Mouse (Mus musculus): ENCODE results near the gene Gm13889. TPM values are rescaled to one million over a fixed set of nuclear protein-coding genes. Genes with fewer than 3 reads are reported as not detected.

Gene Gm13889
- total and polyA plus RNA-seq, 2 experiments = 0.46 to 4.3 TPM

DNA sequence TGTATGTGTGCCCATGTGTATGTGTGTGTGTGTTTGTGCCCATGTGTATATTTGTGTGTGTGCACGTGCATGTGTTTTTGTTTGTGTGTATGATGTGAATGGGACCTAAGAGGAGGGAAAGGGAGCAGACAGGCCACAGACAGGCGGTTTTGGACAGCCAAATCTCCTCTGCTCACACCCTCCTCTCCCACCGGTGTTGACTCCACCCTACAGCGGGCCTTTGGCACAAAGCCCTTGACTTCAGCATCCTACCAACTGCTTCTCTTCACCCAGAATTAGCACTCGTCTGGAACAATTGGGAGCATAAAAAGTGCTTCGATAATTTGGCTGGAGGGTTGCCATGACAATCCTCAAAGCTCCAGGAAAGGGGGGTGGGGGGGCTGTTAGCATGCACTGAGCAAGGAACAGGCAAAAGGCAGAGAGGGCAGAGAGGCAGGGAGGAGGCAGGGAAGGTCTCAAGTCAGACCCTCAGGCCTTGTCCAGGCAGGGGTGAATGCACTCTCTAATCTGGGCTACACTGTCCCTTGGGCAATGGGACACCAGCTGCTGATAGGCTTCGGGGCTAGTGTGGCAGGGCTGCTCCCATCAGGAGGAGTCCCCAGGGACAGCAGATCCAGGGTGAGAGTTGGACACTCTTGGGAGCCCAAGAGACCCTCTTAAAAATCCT, 7.6 kb upstream of the Gm13889 start:
- DNase-seq (ENCODE audit: extremely low read depth, low read depth, low spot score) = no peak
- Histone ChIP-seq H3K9ac (ENCODE audit: low read depth, low read length) (no peak overlapping the region), H3K4me3 (ENCODE audit: insufficient read depth, low read depth, low read length) (no peak overlapping the region), H3K27me3 (ENCODE audit: control insufficient read depth, insufficient read depth, low read length) (no peaks in the 10 kb centered on the region), H3K79me2 (ENCODE audit: control insufficient read depth, insufficient read depth, low read length) (no peaks in the 10 kb centered on the region), H3K36me3 (ENCODE audit: control insufficient read depth, insufficient read depth, low read length) (no peaks in the 10 kb centered on the region), H3K27ac (replicated peaks; ENCODE audit: insufficient read depth, low read depth, low read length) (no peak overlapping the region), H3K4me1 (ENCODE audit: control insufficient read depth, insufficient read depth, low read length) (no peaks in the 10 kb centered on the region; the same call in 1 of the 2 replicates)
- TF ChIP-seq CTCF (IDR thresholded peaks at IDR 0.05; ENCODE audit: low read depth, low read length) (no peak), POLR2A (IDR thresholded peaks at IDR 0.05; ENCODE audit: extremely low read depth, insufficient read depth, low read length) (no peak)
- 65% methylated on average over 7 of the region's 7 CpGs for WGBS

DNA sequence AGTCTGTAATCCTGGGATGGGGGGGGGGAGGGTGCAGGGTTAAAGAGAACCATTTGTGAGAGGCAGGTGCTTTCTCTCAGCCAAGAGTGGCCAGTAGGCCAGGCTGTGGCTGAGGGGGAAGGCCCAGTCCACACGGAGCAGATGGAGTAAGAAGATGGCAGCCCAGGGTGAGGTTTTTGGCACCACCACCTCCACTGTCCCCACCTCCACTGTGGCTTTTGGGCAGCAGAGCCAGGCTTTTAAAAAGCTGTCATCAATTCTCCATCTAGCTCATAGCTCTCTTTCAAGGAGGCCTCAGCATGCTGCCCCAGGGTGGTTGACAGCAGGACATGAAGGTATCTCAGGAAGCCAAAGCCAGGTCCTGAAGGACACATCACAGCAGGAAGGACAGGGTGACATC, 6.8 kb upstream of the Gm13889 start:
- Histone ChIP-seq H3K4me3 (ENCODE audit: insufficient read depth, low read depth, low read length) (no peak overlapping the region), H3K79me2 (ENCODE audit: control insufficient read depth, insufficient read depth, low read length) (no peaks in the 10 kb centered on the region), H3K36me3 (ENCODE audit: control insufficient read depth, insufficient read depth, low read length) (no peaks in the 10 kb centered on the region), H3K4me1 (ENCODE audit: control insufficient read depth, insufficient read depth, low read length) (no peaks in the 10 kb centered on the region; the same call in 1 of the 2 replicates), H3K27me3 (ENCODE audit: control insufficient read depth, insufficient read depth, low read length) (no peaks in the 10 kb centered on the region), H3K27ac (replicated peaks; ENCODE audit: insufficient read depth, low read depth, low read length) (no peak overlapping the region), H3K9ac (ENCODE audit: low read depth, low read length) (no peak overlapping the region)
- DNase-seq (ENCODE audit: extremely low read depth, low read depth, low spot score) = no peak
- TF ChIP-seq POLR2A (IDR thresholded peaks at IDR 0.05; ENCODE audit: extremely low read depth, insufficient read depth, low read length) (no peak), CTCF (IDR thresholded peaks at IDR 0.05; ENCODE audit: low read depth, low read length) (no peak)
- 75% methylated on average over 1 of the region's 1 CpGs for WGBS

DNA sequence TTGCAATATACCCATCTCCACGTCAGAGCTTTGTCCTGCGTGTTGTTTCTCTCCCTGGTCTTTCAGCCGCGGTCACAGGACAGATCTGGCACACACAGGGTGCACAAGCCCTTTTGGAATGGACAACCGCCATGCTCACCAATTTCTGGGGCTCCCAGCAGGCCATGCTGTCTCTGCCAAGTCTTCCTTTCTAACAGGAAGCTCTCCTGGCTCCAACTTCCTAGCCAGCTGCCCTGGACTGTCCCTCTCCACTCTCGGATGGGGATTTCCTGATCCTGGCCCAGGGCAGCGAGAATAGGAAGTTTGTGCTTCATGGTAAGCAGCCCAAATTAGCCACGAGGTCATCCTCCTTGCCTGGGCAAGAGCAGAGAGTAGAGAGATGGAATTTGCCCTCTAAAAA, 4.7 kb upstream of the Gm13889 start:
- Histone ChIP-seq H3K79me2 (ENCODE audit: control insufficient read depth, insufficient read depth, low read length) (no peaks in the 10 kb centered on the region), H3K4me3 (ENCODE audit: insufficient read depth, low read depth, low read length) (no peak overlapping the region), H3K27ac (replicated peaks; ENCODE audit: insufficient read depth, low read depth, low read length) (peak overlapping the region; percentile 28), H3K27me3 (ENCODE audit: control insufficient read depth, insufficient read depth, low read length) (no peaks in the 10 kb centered on the region), H3K9ac (ENCODE audit: low read depth, low read length) (no peak overlapping the region), H3K36me3 (ENCODE audit: control insufficient read depth, insufficient read depth, low read length) (no peaks in the 10 kb centered on the region), H3K4me1 (ENCODE audit: control insufficient read depth, insufficient read depth, low read length) (no peaks in the 10 kb centered on the region; the same call in 1 of the 2 replicates)
- DNase-seq (ENCODE audit: extremely low read depth, low read depth, low spot score) = peak; percentile 32
- WGBS = 61% methylated on average over 8 of the region's 8 CpGs
- TF ChIP-seq POLR2A (IDR thresholded peaks at IDR 0.05; ENCODE audit: extremely low read depth, insufficient read depth, low read length) = no peak
- TF ChIP-seq CTCF (IDR thresholded peaks at IDR 0.05; ENCODE audit: low read depth, low read length) = no peak

DNA sequence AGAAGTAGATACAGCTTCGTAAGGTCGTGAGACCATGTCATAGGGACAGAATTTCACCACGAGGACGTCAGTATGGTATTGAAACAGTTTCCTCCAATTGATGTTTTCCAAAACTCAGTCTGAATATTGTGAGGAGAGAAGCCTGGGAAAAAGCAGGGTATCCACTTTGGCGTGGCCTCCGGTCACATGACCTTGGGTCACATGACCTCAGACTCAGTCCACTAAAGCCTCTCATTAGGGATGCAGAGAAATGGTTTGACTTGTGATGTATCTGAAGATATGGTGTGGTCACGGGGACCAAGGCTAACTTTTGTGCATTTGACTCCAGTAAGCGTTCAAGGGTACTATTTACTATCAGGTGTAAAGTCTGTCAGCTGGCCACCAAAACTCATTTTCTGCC, 2.3 kb upstream of the Gm13889 start:
- no peaks in the 10 kb centered on the region; the same call in 1 of the 2 replicates for H3K4me1 ChIP-seq (ENCODE audit: control insufficient read depth, insufficient read depth, low read length)
- H3K27ac ChIP-seq (replicated peaks; ENCODE audit: insufficient read depth, low read depth, low read length) = no peak overlapping the region
- H3K4me3 ChIP-seq (ENCODE audit: insufficient read depth, low read depth, low read length) = no peak overlapping the region
- no peak for TF ChIP-seq CTCF (IDR thresholded peaks at IDR 0.05; ENCODE audit: low read depth, low read length)
- no peak for TF ChIP-seq POLR2A (IDR thresholded peaks at IDR 0.05; ENCODE audit: extremely low read depth, insufficient read depth, low read length)
- H3K9ac ChIP-seq (ENCODE audit: low read depth, low read length) = no peak overlapping the region
- H3K79me2 ChIP-seq (ENCODE audit: control insufficient read depth, insufficient read depth, low read length) = no peaks in the 10 kb centered on the region
- peaks cover 5% of the 10 kb centered on the region; the same call in 1 of the 2 replicates for H3K27me3 ChIP-seq (ENCODE audit: control insufficient read depth, insufficient read depth, low read length)
- 78% methylated on average over 8 of the region's 8 CpGs for WGBS
- H3K36me3 ChIP-seq (ENCODE audit: control insufficient read depth, insufficient read depth, low read length) = no peaks in the 10 kb centered on the region
- no peak for DNase-seq (ENCODE audit: extremely low read depth, low read depth, low spot score)

DNA sequence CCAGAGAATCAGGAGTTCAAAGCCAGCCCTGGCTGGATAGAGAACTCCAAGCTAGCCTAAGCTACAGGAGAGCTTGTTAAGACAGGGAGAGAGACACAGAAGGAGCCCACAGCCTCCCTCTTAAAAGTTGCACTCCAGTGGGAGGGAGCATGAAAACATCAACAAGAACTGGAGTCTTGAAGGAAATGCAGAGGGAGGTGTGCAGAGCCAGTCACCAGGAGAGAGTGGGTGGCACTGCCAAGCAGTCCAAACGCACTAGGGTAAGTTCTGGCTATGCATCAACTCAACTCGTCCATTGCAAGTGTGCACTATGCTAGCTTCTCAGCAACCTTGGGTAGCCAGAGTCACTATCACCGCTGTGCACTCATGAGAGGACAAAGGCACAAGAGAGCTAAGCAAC, 1.2 kb upstream of the Gm13889 start:
- 66% methylated on average over 3 of the region's 3 CpGs for WGBS
- Histone ChIP-seq H3K27ac (replicated peaks; ENCODE audit: insufficient read depth, low read depth, low read length) (no peak overlapping the region), H3K9ac (ENCODE audit: low read depth, low read length) (no peak overlapping the region), H3K79me2 (ENCODE audit: control insufficient read depth, insufficient read depth, low read length) (no peaks in the 10 kb centered on the region), H3K36me3 (ENCODE audit: control insufficient read depth, insufficient read depth, low read length) (no peaks in the 10 kb centered on the region), H3K4me1 (ENCODE audit: control insufficient read depth, insufficient read depth, low read length) (no peaks in the 10 kb centered on the region; the same call in 1 of the 2 replicates), H3K27me3 (ENCODE audit: control insufficient read depth, insufficient read depth, low read length) (peaks cover 6% of the 10 kb centered on the region; the same call in 1 of the 2 replicates), H3K4me3 (ENCODE audit: insufficient read depth, low read depth, low read length) (no peak overlapping the region)
- no peak for DNase-seq (ENCODE audit: extremely low read depth, low read depth, low spot score)
- no peak for TF ChIP-seq POLR2A (IDR thresholded peaks at IDR 0.05; ENCODE audit: extremely low read depth, insufficient read depth, low read length)
- TF ChIP-seq CTCF (IDR thresholded peaks at IDR 0.05; ENCODE audit: low read depth, low read length) = no peak

DNA sequence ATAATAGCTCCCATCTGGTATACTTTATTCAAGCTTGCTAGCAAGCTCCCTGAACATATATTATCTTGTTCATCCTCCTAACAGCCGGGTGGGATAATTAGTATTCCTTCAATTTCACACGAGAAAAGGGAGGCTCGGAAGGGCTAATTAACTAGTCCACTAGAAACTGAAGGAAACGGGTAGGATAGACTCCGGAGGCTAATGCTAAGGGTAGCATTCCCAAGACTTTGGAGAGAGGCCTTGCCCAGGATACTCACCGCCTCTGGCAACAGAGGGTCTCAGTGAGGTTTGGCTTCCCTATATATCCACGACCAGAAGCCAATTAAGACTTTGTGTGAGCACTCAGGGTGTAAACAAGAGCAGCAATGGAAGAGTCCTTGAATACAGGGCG, 779 bp upstream of the Gm13889 start:
- DNase-seq (ENCODE audit: extremely low read depth, low read depth, low spot score) = no peak
- no peaks in the 10 kb centered on the region; the same call in 1 of the 2 replicates for H3K4me1 ChIP-seq (ENCODE audit: control insufficient read depth, insufficient read depth, low read length)
- H3K27me3 ChIP-seq (ENCODE audit: control insufficient read depth, insufficient read depth, low read length) = peaks cover 6% of the 10 kb centered on the region; the same call in 1 of the 2 replicates

More for the DNA sequence above, 779 bp upstream of the Gm13889 start:
- Histone ChIP-seq H3K9ac (ENCODE audit: low read depth, low read length) (no peak overlapping the region), H3K4me3 (ENCODE audit: insufficient read depth, low read depth, low read length) (no peak overlapping the region), H3K36me3 (ENCODE audit: control insufficient read depth, insufficient read depth, low read length) (no peaks in the 10 kb centered on the region), H3K27ac (replicated peaks; ENCODE audit: insufficient read depth, low read depth, low read length) (no peak overlapping the region), H3K79me2 (ENCODE audit: control insufficient read depth, insufficient read depth, low read length) (no peaks in the 10 kb centered on the region)
- no peak for TF ChIP-seq POLR2A (IDR thresholded peaks at IDR 0.05; ENCODE audit: extremely low read depth, insufficient read depth, low read length)
- no peak for TF ChIP-seq CTCF (IDR thresholded peaks at IDR 0.05; ENCODE audit: low read depth, low read length)
- 67% methylated on average over 8 of the region's 8 CpGs for WGBS
